Mouse (Mus musculus): ENCODE measurements around the gene Kif18b. TPM values are rescaled to one million over a fixed set of nuclear protein-coding genes. Genes with fewer than 3 reads are reported as not detected.

The Kif18b gene
- total RNA-seq, 2 experiments from 2014 or later, result 2.1 to 3.3 TPM

- no peak for DNase-seq
- intact Hi-C loops (cut with DNase I), result no loop called here
These were observed 16.3 kb upstream of the Kif18b start for GRCm38 (mm10) chr11:102941236-102941635.

DNA sequence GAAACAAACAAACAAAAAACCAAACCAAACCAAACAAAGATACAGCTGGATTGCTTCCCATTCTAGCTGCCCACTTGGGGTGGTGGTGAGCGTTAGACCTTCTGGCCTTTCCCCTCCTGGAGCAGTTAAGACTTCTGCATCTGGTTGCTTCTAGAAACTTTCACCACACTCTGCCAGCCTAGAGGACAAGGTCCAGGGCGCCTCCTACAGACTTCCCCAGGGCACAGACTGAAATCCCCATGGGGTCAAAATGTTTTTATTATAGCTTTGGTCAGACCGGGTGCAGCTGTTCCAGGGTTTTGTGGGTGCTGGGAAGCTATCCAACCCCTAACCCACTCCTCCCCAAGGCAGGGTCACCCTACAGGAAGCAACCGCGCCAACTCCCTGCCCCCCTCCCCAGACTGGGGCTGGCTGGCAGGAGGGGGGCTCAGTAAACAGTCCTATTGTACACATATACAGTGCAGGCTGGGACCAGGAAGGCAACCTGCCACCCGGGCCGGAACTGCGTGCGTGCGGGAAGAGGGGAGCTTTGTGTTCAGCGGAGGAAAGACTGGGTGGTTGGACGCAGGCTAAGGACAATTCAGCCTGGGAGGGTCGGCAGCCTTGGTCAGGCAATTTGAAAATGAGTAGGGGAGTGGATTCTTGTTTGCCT lies 14.2 kb upstream of the Kif18b start:
- intact Hi-C loops (cut with DNase I), result no loop called here
- DNase-seq, result no peak

DNA sequence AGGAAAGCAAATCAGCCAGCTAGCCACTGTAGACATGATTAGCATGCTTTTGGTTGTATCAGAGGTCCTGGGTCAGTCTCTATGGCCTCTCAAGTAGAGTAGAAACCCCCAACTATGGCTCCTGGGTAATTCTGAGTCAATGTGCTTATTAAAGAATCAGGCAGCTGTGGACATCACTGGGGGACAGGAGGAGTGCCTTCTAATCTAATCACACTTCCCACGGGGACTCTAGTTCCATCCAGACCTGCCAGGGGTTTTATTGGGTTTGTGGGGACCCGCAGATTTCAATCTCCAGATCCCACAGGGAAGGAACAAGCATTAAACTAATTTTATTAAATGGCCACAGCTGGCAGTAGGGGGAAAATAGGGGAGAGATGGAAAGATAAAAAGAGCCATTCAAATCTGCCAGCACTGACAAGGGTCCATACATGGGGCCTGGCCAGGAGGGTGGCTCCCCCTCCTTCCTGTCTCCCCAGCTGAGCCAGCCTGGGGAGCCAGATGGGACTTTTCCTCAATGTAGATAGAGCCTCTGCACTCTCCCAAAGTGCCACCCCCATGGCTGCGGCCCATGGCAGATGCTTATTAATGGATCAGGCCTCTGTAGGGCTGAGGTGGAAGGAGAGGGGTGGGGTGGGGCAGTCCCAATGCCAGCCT lies 12.7 kb upstream of the Kif18b start:
- no peak for DNase-seq
- intact Hi-C loops (cut with DNase I), result no loop called here

DNA sequence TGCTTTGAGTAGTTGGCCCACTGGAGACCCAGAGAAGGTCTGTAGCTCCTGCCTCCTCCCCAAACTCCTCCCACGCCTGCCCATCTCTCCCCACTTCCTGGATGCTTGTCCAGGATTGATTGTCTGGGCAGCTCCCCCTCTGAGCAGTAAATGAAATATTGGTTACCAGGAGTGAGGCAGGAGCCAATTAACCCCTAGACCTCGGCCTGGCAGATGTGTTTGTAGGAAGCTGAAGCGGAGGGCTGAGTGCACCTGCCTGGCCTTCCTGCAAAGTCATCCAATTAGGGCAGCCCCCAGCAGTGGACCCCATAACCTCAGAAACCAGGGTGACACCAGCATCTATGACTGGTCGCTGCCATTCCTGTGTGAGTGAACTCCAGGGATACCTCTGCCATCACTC lies 11.3 kb upstream of the Kif18b start:
- DNase-seq, result no peak
- intact Hi-C loops (cut with DNase I), result no loop called here

DNA sequence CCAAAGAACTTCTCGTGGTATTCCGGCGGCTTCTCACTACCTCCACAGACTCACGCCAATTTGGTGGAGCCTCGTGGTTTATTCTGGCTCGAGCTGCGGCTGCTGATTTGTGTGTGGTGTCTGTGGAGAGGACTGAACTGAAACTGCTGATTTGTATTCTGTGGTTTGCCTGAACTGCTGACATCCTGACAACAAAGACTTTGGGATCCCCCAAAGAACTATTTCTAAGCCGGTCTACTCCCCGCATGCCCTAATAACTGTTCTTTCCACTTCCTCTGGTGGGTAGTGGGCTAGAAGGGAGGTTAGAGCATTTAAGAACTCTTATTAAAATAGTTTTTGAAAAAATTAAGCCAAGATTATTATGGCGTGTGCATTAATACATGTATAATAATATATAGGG lies 5.7 kb upstream of the Kif18b start:
- DNase-seq, result no peak
- intact Hi-C loops (cut with DNase I), result no loop called here

DNA sequence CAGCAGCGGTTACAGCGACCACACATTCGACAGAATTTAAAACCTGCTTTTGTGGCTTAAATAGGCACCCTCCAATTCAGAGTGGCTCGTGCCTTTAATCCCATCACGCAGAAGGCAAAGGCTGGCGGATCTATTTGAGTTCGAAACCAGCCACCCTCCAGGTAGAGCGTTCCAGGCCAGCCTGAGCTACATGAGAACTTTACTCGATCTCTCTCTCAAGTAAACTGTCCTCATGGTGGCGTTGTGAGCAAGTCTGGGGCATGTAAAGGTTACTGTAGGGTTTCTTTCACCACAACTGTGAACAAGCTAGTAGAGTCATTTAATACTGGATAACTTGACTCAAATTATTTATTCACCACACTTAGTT lies 410 bp upstream of the Kif18b start:
- peak in 1 of 2 experiments; percentile 53 for DNase-seq
- intact Hi-C loops (cut with DNase I), result no loop called here

DNA sequence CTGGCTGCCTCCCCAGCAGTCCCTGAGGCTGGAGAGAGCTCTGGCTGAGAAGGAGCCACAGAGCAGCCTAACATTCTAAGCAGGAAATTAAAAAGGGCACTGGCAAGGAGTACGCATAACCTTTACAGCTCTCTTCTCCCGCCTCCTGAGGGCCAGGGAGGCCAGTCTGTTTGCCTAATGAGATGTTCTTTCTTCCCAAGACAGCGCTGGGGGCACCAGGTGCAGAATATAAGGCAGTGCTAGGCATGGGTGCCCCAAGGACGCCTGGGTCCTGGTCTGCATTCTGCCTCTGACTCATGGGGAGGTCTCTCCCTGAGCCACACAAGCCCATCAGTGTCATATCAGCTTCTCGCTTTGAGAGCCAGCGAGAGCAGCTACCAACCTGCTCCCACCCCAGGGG lies 3.4 kb downstream of the Kif18b start:
- intact Hi-C loops (cut with DNase I), result no loop called here
- no peak for DNase-seq

GRCm38 (mm10) chr11:102918077-102918476 lies 6.8 kb downstream of the Kif18b start:
- intact Hi-C loops (cut with DNase I), result no loop called here
- no peak for DNase-seq

DNA sequence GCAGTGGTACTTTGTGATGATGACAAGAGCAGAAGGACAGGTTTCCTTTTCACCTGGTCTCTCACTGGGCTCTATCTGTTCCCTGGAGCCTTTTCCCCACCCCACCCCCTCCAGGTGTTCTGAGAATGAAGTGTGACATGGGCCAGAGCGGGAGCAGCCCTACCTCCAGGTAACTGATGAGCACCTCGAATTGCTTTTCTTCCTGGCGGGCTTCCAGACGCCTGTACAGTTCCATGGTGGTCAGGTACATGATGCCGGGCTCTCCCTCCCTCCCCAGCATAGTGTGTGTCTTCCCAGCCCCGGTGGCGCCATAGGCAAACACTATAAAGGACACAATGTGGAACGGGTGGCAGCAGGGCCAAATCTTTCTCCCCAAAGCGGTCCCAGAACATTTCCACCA lies 9.5 kb downstream of the Kif18b start:
- intact Hi-C loops (cut with DNase I), result no loop called here
- DNase-seq, result no peak

DNA sequence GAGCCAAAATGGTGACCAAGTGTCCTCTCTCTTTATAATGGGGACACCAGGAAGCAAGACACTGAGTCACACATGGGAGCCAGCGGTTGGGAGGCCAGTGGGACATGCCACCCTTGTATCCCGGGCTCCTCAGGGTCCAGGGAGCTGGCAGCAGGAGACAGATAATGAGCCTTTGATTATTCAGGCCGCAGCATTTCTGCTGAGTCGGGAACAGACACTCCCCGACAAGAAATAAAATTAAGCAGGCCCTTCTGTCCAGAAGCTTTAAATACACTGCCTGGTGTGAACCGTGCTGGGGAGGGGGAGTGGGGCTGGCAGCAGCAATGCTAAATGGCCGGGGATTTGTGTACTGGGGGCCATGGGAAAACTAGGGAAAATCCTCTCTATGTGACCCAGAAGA lies 13.5 kb downstream of the Kif18b start:
- intact Hi-C loops (cut with DNase I), result no loop called here
- DNase-seq, result no peak

DNA sequence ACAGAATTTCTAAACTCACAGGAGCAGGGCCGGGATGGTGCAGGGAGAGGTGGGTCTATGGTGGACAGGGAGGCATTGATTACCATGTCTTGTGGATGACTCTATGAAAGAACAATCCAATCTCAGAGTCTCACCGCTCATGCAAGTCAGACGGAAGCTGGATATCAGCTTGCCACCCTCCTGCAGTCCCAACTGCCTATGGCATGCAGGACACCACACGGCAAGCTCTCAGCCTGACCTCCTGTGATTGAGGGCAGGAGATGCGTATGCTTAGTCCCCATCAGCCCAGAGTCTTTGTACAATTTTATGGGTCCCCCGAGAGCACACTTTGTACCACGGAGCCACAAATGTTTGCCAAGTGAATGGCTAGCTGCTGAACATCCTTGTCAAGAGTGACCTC lies 21.3 kb downstream of the Kif18b start:
- DNase-seq, result no peak
- intact Hi-C loops (cut with DNase I), result loop anchor here (10.0 kb wide), 1 partner anchor 251 kb away; no protein-coding TSS in a partner anchor

DNA sequence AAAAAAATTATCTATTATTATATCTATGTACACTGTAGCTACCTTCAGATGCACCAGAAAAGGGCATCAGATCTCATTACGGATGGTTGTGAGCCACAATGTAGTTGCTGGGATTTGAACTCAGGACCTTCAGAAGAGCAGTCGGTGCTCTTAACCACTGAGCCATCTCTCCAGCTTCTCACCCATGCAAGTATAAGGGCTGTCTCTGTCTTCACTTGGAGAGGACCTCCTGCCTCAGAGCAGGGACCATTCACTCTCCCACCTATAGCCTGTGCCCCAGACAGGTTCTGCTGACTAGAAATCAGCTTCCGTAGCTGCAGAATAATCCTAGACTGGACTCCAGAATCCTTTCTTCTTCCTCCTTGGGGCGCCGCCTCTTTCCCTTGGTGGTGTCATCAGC lies 22.8 kb downstream of the Kif18b start:
- DNase-seq, result no peak
- intact Hi-C loops (cut with DNase I), result loop anchor here (10.0 kb wide), 1 partner anchor 253 kb away; no protein-coding TSS in a partner anchor

- DNase-seq, result no peak
- intact Hi-C loops (cut with DNase I), result loop anchor here (2.0 to 10.0 kb wide), 2 partner anchors 152 to 254 kb away; no protein-coding TSS in a partner anchor
These were observed 23.7 kb downstream of the Kif18b start for GRCm38 (mm10) chr11:102901199-102901598.

- intact Hi-C loops (cut with DNase I), result loop anchor here (1.0 to 10.0 kb wide), 3 partner anchors 93 to 254 kb away; no protein-coding TSS in a partner anchor
- DNase-seq, result peak; percentile 83 to 91
These were observed 24.2 kb downstream of the Kif18b start, which contains the start of gene Gfap for GRCm38 (mm10) chr11:102900763-102901162. Gfap (minus strand) TSS chr11:102900912.

DNA sequence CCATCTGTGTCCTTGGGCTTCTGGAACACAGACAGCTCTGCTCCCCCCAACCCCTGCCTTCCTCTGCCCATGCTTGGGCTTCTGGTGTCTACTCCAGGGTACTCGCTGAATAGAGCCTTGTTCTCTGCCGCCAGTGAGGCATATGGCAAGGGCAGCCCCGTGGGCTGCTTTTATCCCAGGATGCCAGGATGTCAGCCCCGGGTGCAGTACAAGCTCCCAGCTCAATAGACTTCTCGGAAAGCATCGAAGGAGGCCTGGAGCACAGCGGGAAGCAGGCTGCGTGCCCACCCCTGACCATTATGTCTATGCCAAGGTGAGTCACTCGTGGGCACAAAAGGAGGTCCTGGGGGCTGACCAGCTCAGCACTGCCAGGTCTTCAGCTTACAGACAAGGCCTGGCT lies 26.5 kb downstream of the Kif18b start:
- DNase-seq, result no peak
- intact Hi-C loops (cut with DNase I), result no loop called here

DNA sequence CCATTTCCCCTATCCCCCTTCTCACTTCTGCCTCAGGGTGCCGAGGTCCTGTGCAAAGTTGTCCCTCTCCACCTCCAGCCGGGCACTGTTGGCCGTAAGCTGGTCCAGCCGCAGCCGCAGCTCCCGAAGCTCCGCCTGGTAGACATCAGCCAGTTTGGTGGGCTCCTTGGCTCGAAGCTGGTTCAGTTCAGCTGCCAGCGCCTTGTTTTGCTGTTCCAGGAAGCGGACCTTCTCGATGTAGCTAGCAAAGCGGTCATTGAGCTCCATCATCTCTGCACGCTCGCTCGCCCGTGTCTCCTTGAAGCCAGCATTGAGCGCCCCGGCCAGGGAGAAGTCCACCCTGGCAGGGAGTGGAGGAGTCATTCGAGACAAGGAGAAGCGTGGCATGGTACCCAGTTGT lies 28.3 kb downstream of the Kif18b start:
- intact Hi-C loops (cut with DNase I), result no loop called here
- no peak for DNase-seq

- intact Hi-C loops (cut with DNase I), result no loop called here
- no peak for DNase-seq
These were observed 29.1 kb downstream of the Kif18b start for GRCm38 (mm10) chr11:102895779-102896178.

DNA sequence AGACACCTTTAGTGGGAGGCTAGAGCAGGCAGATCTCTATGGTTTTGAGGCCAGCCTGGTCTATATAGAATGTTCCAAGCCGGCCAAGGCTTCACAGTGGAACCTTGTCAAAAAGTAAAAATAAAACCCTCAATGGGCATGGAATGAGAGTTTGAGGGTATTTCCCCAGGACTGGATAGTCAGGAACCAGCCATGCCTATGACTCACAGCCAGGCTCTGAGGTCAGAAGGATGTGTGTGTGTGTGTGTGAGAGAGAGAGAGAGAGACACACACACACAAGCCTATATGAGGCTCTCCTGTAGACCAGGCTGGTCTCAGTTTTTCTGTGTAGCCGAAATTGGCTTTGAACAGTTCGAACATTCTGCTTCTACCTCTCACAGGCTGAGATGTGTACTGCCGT lies 30.2 kb downstream of the Kif18b start:
- intact Hi-C loops (cut with DNase I), result no loop called here
- no peak for DNase-seq

DNA sequence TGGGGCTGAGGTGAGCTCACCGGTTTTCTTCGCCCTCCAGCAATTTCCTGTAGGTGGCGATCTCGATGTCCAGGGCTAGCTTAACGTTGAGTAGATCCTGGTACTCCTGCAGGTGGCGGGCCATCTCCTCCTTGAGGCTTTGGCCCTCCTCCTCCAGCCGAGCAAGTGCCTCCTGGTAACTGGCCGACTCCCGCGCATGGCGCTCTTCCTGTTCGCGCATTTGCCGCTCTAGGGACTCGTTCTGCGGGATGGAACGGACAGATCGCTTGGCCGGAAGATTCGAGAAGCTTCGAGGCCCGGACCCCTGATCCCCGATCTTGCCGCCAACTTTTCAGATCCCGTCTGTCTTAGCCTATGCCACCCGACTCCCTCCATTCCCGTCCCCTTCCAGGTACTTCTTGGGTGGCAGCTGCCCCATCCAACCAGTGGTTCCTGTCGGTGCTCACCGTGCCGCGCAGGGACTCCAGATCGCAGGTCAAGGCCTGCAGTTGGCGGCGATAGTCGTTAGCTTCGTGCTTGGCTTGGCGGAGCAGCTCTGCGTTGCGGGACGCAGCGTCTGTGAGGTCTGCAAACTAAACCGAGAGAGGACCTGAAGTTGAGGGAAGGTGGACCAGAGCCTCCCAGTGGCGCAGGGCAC lies 31.8 kb downstream of the Kif18b start:
- intact Hi-C loops (cut with DNase I), result no loop called here
- DNase-seq, result peak; percentile 48 to 58

DNA sequence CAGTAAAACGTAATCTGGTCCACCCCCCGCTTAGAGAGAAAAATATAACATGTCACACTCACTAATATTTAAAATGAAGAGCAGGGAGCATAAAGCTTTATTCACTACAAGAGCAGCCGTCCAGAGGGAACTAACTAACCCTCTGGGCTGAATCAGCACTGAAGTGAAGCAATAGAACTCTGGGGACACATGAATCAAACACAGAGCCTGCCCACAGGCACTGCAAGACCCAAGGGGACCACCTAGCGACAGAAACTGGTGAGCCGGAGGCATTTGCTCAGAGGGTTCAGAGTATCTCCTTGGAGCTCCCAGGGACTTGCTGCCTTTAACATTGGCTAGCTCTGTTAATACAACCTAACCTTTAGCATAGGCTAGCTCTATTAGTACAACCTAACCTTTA lies 34.8 kb downstream of the Kif18b start:
- intact Hi-C loops (cut with DNase I), result no loop called here
- no peak for DNase-seq

DNA sequence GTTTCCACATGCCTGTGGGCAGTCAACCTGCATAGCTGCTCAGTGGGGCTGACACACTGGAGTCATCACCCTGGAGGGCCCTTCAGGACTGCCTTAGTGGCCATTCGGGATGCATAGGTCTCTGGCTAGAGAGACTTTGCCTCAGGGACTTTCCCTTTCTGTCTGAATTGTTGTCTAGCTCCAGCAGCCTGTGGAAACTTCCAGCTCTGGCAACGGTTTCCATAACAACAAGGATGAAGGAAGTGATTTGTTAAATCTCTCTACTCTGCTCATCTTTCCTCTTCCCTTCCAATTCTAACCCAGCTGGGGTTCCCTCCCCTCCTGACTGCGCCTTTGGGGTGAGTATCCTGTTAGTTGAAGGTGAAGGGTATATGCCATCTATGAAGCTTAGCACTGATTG lies 36.8 kb downstream of the Kif18b start:
- intact Hi-C loops (cut with DNase I), result no loop called here
- DNase-seq, result no peak

DNA sequence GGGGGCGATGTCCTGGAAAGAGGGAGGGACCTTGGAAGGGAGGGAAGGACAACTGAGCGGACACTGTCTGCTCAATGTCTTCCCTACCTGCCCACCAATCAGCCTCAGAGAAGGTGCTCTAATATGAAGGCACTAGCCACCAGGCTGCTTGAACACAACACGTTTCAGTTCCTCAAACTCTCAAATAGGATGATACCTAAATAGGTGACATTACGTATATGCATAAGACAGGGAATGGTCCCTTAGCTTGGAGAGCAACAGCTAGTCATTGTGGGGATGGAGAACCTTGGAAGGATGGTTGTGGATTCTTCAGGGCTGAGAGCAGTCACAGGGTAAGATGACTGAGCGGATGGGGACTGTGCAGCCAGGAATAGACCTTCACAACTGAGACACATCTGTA lies 37.5 kb downstream of the Kif18b start:
- intact Hi-C loops (cut with DNase I), result no loop called here
- no peak for DNase-seq
